Mouse (Mus musculus) ES-Bruce4 (cell line): ENCODE data around the gene Slc9a7. TPM values are rescaled to one million over a fixed set of nuclear protein-coding genes. Genes with fewer than 3 reads are reported as not detected.
A peak's percentile ranks its signal among the peaks of the same experiment; 100 is the strongest.

Experiments used
- H3K27ac ChIP-seq: 2 replicates; pipeline ENCODE4 v1.5.1; 2012; ENCODE audit warnings: low read length, inconsistent platforms; ENCODE audit not compliant: insufficient read depth
- H3K27me3 ChIP-seq: 2 replicates; pipeline ENCODE4 v1.6.1; 2012; ENCODE audit warnings: mild to moderate bottlenecking, low read length, inconsistent platforms; ENCODE audit not compliant: control insufficient read depth, poor library complexity, insufficient read depth, severe bottlenecking
- H3K36me3 ChIP-seq: 2 replicates; pipeline ENCODE4 v1.6.1; 2012; ENCODE audit warnings: inconsistent platforms, mild to moderate bottlenecking, low read length, moderate library complexity; ENCODE audit not compliant: control insufficient read depth, poor library complexity, insufficient read depth, severe bottlenecking
- H3K4me1 ChIP-seq: one replicate; pipeline ENCODE4 v1.8.1; 2011; ENCODE audit warnings: low read length; ENCODE audit not compliant: control insufficient read depth, insufficient read depth
- H3K4me3 ChIP-seq: 2 replicates; pipeline ENCODE4 v1.5.1; 2011; ENCODE audit warnings: low read depth, mild to moderate bottlenecking, low read length
- H3K9ac ChIP-seq: 2 replicates; pipeline ENCODE4 v1.6.1; 2012; ENCODE audit warnings: low read depth, mild to moderate bottlenecking, inconsistent platforms; ENCODE audit not compliant: poor library complexity, severe bottlenecking
- H3K9me3 ChIP-seq: replicated peaks from 2 replicates; pipeline ENCODE4 v1.6.1; 2012; ENCODE audit warnings: mild to moderate bottlenecking, low read length, inconsistent platforms; ENCODE audit not compliant: control insufficient read depth, poor library complexity, insufficient read depth, severe bottlenecking
- CTCF ChIP-seq: IDR thresholded peaks from one replicate; pipeline ENCODE4 v1.8.1; 2011; ENCODE audit warnings: low read depth, low read length
- EP300 ChIP-seq: IDR thresholded peaks from 2 replicates; pipeline ENCODE4 v1.6.1; 2011; ENCODE audit warnings: low read depth, low read length; ENCODE audit not compliant: insufficient read depth
- POLR2A ChIP-seq: IDR thresholded peaks from one replicate; pipeline ENCODE4 v1.8.1; 2011; ENCODE audit warnings: low read length; ENCODE audit not compliant: insufficient read depth
- polyA plus RNA-seq: library from polyadenylated mRNA; stranded (reverse); fragments of >200 nt; gene quantifications from 2 replicates; pipeline ENCODE4 v1.2.4, GENCODE M21; 2011; ENCODE audit warnings: low read depth; ENCODE audit not compliant: missing spikeins, insufficient read depth, insufficient read length

Slc9a7 gene
- 1.6 and 1.9 TPM in 2 replicates for polyA plus RNA-seq

GRCm38 (mm10) chrX:20291282-20292039 is at the start of gene Slc9a7:
Gene Slc9a7, minus strand, starts transcription at chrX:20291807.
- H3K27ac ChIP-seq, result no peak within 1 kb of the TSS
- H3K4me3 ChIP-seq, result peak within 1 kb of the TSS; percentile 98
- no peaks in the 10 kb centered on the region for H3K4me1 ChIP-seq
- H3K9me3 ChIP-seq, result no peaks in the 10 kb centered on the region
- TF ChIP-seq EP300 (no peak), CTCF (no peak), POLR2A (no peak)
- H3K36me3 ChIP-seq, result no peaks in the 10 kb centered on the region
- 0 out of 2 replicates have a peak, but pooled peaks cover 3% of the 10 kb centered on the region for H3K27me3 ChIP-seq
- peak within 1 kb of the TSS; percentile 70 for H3K9ac ChIP-seq

GRCm38 (mm10) chrX:20335722-20336121 is 44.1 kb upstream of the Slc9a7 start:
- Histone ChIP-seq H3K4me1 (no peaks in the 10 kb centered on the region), H3K27ac (no peak overlapping the region), H3K36me3 (no peaks in the 10 kb centered on the region), H3K9me3 (no peaks in the 10 kb centered on the region), H3K4me3 (no peak overlapping the region), H3K9ac (no peak overlapping the region), H3K27me3 (no peaks in the 10 kb centered on the region)
- TF ChIP-seq CTCF (peak; percentile 24), POLR2A (no peak)

- no peak overlapping the region for H3K9ac ChIP-seq
Measured at GRCm38 (mm10) chrX:20332756-20333155, 41.1 kb upstream of the Slc9a7 start.

GRCm38 (mm10) chrX:20307215-20307614 is 15.6 kb upstream of the Slc9a7 start:
- H3K9ac ChIP-seq, result no peak overlapping the region
- no peaks in the 10 kb centered on the region for H3K36me3 ChIP-seq
- H3K4me3 ChIP-seq, result no peak overlapping the region
- no peaks in the 10 kb centered on the region for H3K9me3 ChIP-seq
- TF ChIP-seq POLR2A (no peak), CTCF (no peak), EP300 (no peak)
- H3K4me1 ChIP-seq, result no peaks in the 10 kb centered on the region
- H3K27ac ChIP-seq, result no peak overlapping the region
- H3K27me3 ChIP-seq, result no peaks in the 10 kb centered on the region

More at GRCm38 (mm10) chrX:20332756-20333155, 41.1 kb upstream of the Slc9a7 start:
- Histone ChIP-seq H3K4me3 (no peak overlapping the region), H3K27ac (no peak overlapping the region), H3K36me3 (no peaks in the 10 kb centered on the region), H3K27me3 (no peaks in the 10 kb centered on the region), H3K9me3 (no peaks in the 10 kb centered on the region), H3K4me1 (no peaks in the 10 kb centered on the region)
- TF ChIP-seq EP300 (no peak), CTCF (no peak), POLR2A (no peak)

GRCm38 (mm10) chrX:20305941-20306340 is 14.3 kb upstream of the Slc9a7 start:
- no peak overlapping the region for H3K27ac ChIP-seq
- no peaks in the 10 kb centered on the region for H3K27me3 ChIP-seq
- TF ChIP-seq EP300, result no peak
- TF ChIP-seq CTCF, result no peak
- no peak for TF ChIP-seq POLR2A
- no peaks in the 10 kb centered on the region for H3K4me1 ChIP-seq
- no peaks in the 10 kb centered on the region for H3K36me3 ChIP-seq
- no peaks in the 10 kb centered on the region for H3K9me3 ChIP-seq
- H3K9ac ChIP-seq, result no peak overlapping the region
- H3K4me3 ChIP-seq, result no peak overlapping the region

GRCm38 (mm10) chrX:20303280-20303679 is 11.7 kb upstream of the Slc9a7 start:
- Histone ChIP-seq H3K4me1 (no peaks in the 10 kb centered on the region), H3K4me3 (no peak overlapping the region), H3K36me3 (no peaks in the 10 kb centered on the region), H3K9ac (no peak overlapping the region), H3K27ac (no peak overlapping the region), H3K27me3 (no peaks in the 10 kb centered on the region), H3K9me3 (no peaks in the 10 kb centered on the region)
- TF ChIP-seq POLR2A (no peak), EP300 (no peak), CTCF (no peak)
